Mouse (Mus musculus) lung, adult 2 months (tissue): ENCODE measurements around the gene Gm37240.

Experiments used
- CTCF ChIP-seq: fragments of 200-500 bp; IDR thresholded peaks from 2 replicates; pipeline ENCODE4 v1.5.1; 2011; ENCODE audit warnings: mild to moderate bottlenecking, low read length, control low read depth; ENCODE audit not compliant: insufficient read depth
- POLR2A ChIP-seq: fragments of 200-500 bp; IDR thresholded peaks from 2 replicates; pipeline ENCODE4 v1.6.1; 2011; ENCODE audit warnings: low read depth, mild to moderate bottlenecking, control low read depth, low read length, borderline replicate concordance; ENCODE audit errors: extremely low read depth

DNA sequence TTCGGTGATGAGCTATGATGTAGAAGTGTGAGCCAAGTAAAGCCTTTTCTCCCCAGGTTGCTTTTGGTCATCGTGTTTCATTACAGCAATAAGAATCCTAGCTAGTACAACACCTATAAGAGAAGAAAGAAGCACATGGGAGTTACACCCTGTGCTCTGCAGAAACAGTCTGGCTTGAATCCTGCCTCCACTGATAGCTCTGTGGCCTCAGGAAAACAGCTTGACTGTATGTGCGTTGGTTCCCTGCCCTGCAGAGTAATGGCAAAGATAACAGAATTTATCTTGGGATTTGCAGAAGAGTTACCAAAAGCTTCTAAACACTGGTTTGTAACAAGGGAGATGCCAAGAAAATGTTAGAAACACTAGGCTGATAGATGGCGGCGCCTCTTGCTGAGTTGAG lies 75.3 kb downstream of the Gm37240 start:
- TF ChIP-seq CTCF, result no peak
- TF ChIP-seq POLR2A, result no peak
